Mouse (Mus musculus) left cerebral cortex, postnatal 10 days (tissue): ENCODE data around the gene Sptssa. TPM values are rescaled to one million over a fixed set of nuclear protein-coding genes. Genes with fewer than 3 reads are reported as not detected.
"Not testable (repeated sequence)": the region's sequence is repeated elsewhere in the genome, so short reads cannot be mapped to it uniquely, and the experiment has no call there.

ENCODE experiments used
- DNase-seq, 2 experiments: peaks; one replicate each; pipeline ENCODE4 v3.0.0; 2021 to 2022; ENCODE audit warnings: low spot score in 2 of 2, mixed read lengths in 1 of 2; ENCODE audit errors: extremely low spot score in 1 of 2
- intact Hi-C: fragments of 180-260 bp; cut with DNase I; formaldehyde crosslinking; loops from one replicate; pipeline ENCODE4 v1.15.1; 2025
- total RNA-seq, 2 experiments: library from RNA; stranded (reverse); gene quantifications; 2 replicates each; pipeline ENCODE4 v1.2.3; 2021

The Sptssa gene
- 10 to 100 TPM; 43.8 to 44.2 TPM for total RNA-seq

GRCm38 (mm10) chr12:54656396-54657171, at the start of gene Sptssa:
TSS of gene Sptssa (minus strand) at chr12:54656573.
- DNase-seq, result peak; percentile 93 to 98
- intact Hi-C loops, result no loop called here

- intact Hi-C loops, result no loop called here
- DNase-seq, result no peak
Observed at GRCm38 (mm10) chr12:54699394-54699793, 43.0 kb upstream of the Sptssa start.

GRCm38 (mm10) chr12:54697791-54698250, 41.4 kb upstream of the Sptssa start:
- intact Hi-C loops, result no loop called here
- DNase-seq, result peak in 1 of 2 experiments; percentile 22

GRCm38 (mm10) chr12:54697003-54697597, 40.7 kb upstream of the Sptssa start:
- intact Hi-C loops, result no loop called here
- peak; percentile 46 to 52 for DNase-seq

GRCm38 (mm10) chr12:54696242-54697002, 40.0 kb upstream of the Sptssa start:
- intact Hi-C loops, result no loop called here
- peak; percentile 92 to 97 for DNase-seq

GRCm38 (mm10) chr12:54695511-54696241, 39.3 kb upstream of the Sptssa start, which contains the start of gene Eapp:
TSS of gene Eapp (minus strand) at chr12:54695897.
- peak; percentile 95 to 98 for DNase-seq
- intact Hi-C loops, result no loop called here

- no peak for DNase-seq
- intact Hi-C loops, result no loop called here
Observed at GRCm38 (mm10) chr12:54694847-54695510, 38.6 kb upstream of the Sptssa start.

- DNase-seq, result no peak
- intact Hi-C loops, result no loop called here
Observed at GRCm38 (mm10) chr12:54689082-54689481, 32.7 kb upstream of the Sptssa start.

- intact Hi-C loops, result no loop called here
- DNase-seq, result no peak
Observed at GRCm38 (mm10) chr12:54683182-54683581, 26.8 kb upstream of the Sptssa start.

GRCm38 (mm10) chr12:54676709-54677108, 20.3 kb upstream of the Sptssa start:
- no peak for DNase-seq
- intact Hi-C loops, result no loop called here

GRCm38 (mm10) chr12:54675396-54675795, 19.0 kb upstream of the Sptssa start:
- no peak for DNase-seq
- intact Hi-C loops, result no loop called here

GRCm38 (mm10) chr12:54671262-54671661, 14.9 kb upstream of the Sptssa start:
- DNase-seq, result no peak
- intact Hi-C loops, result no loop called here

- intact Hi-C loops, result no loop called here
- no peak for DNase-seq
Observed at GRCm38 (mm10) chr12:54668141-54668540, 11.8 kb upstream of the Sptssa start.

GRCm38 (mm10) chr12:54665526-54665925, 9.2 kb upstream of the Sptssa start:
- intact Hi-C loops, result no loop called here

GRCm38 (mm10) chr12:54661470-54661869, 5.1 kb upstream of the Sptssa start:
- intact Hi-C loops, DNase-seq: not testable (repeated sequence)

More at GRCm38 (mm10) chr12:54665526-54665925, 9.2 kb upstream of the Sptssa start:
- no peak for DNase-seq

- intact Hi-C loops, result no loop called here
- DNase-seq, result no peak
Observed at GRCm38 (mm10) chr12:54659901-54660300, 3.5 kb upstream of the Sptssa start.

- no peak for DNase-seq
- intact Hi-C loops, result no loop called here
Observed at GRCm38 (mm10) chr12:54658425-54659092, 2.2 kb upstream of the Sptssa start.

GRCm38 (mm10) chr12:54657951-54658350, 1.6 kb upstream of the Sptssa start:
- DNase-seq, result no peak
- intact Hi-C loops, result no loop called here
